Mouse (Mus musculus) liver, adult 2 months (tissue): ENCODE results near the gene Gtpbp8. TPM values are rescaled to one million over a fixed set of nuclear protein-coding genes. Genes with fewer than 3 reads are reported as not detected.

ENCODE experiments used
- DNase-seq: peaks from one replicate; pipeline ENCODE4 v3.0.0-alpha.2; 2011; ENCODE audit warnings: low read depth, low spot score; ENCODE audit errors: extremely low read depth
- H3K27ac ChIP-seq: fragments of 200-500 bp; replicated peaks from 2 replicates; pipeline ENCODE4 v1.5.1; 2012; ENCODE audit warnings: low read depth, mild to moderate bottlenecking, control low read depth, inconsistent platforms, low read length; ENCODE audit not compliant: insufficient read depth
- H3K27me3 ChIP-seq: fragments of 200-500 bp; 2 replicates; pipeline ENCODE4 v1.6.1; 2012; ENCODE audit warnings: mild to moderate bottlenecking, moderate library complexity, low read length, inconsistent platforms; ENCODE audit not compliant: control insufficient read depth, insufficient read depth
- H3K36me3 ChIP-seq: fragments of 200-500 bp; 2 replicates; pipeline ENCODE4 v1.6.1; 2012; ENCODE audit warnings: low read length, inconsistent platforms; ENCODE audit not compliant: control insufficient read depth, insufficient read depth
- H3K4me1 ChIP-seq: fragments of 200-500 bp; 2 replicates; pipeline ENCODE4 v1.6.1; 2011; ENCODE audit warnings: low read length; ENCODE audit not compliant: control insufficient read depth, insufficient read depth
- H3K4me3 ChIP-seq: fragments of 200-500 bp; 2 replicates; pipeline ENCODE4 v1.5.1; 2011; ENCODE audit warnings: low read depth, mild to moderate bottlenecking, control low read depth, low read length, moderate library complexity; ENCODE audit not compliant: insufficient read depth
- H3K79me2 ChIP-seq: fragments of 200-500 bp; 2 replicates; pipeline ENCODE4 v1.6.1; 2012; ENCODE audit warnings: inconsistent platforms, mild to moderate bottlenecking, low read length, moderate library complexity; ENCODE audit not compliant: control insufficient read depth, insufficient read depth
- H3K9ac ChIP-seq: fragments of 200-500 bp; 2 replicates; pipeline ENCODE4 v1.6.1; 2012; ENCODE audit warnings: low read depth, mild to moderate bottlenecking, control low read depth, inconsistent platforms, low read length
- CTCF ChIP-seq: fragments of 200-500 bp; IDR thresholded peaks from 2 replicates; pipeline ENCODE4 v1.5.1; 2011; ENCODE audit warnings: low read depth, low read length, control low read depth
- POLR2A ChIP-seq: fragments of 200-500 bp; IDR thresholded peaks from 2 replicates; pipeline ENCODE4 v1.6.1; 2011; ENCODE audit warnings: low read length, control low read depth; ENCODE audit not compliant: insufficient read depth; ENCODE audit errors: extremely low read depth
- WGBS: fragments of 180-500 bp; shearing (Covaris S2); methylation state at CpG from one replicate; pipeline ENCODE4 v1.1.7; 2018; 5-methylcytosine and 5-hydroxymethylcytosine counted together
- polyA plus RNA-seq: library from polyadenylated mRNA; depleted of rRNA; stranded (reverse); fragments of >200 nt; gene quantifications from 2 replicates; pipeline ENCODE4 v1.2.3, GENCODE M21; 2012; rRNA removed
- total RNA-seq: library from RNA; depleted of rRNA; stranded (reverse); fragments of >200 nt; gene quantifications from 2 replicates; pipeline ENCODE4 v1.2.3, GENCODE M21; 2014; rRNA removed

Gtpbp8 gene
- total and polyA plus RNA-seq, 2 experiments = 3.8 to 11.2 TPM

- 65% methylated on average over 20 of the region's 20 CpGs for WGBS
- H3K36me3 ChIP-seq = no peaks in the 10 kb centered on the region
- no peak for DNase-seq
- H3K4me3 ChIP-seq = no peak overlapping the region
- no peaks in the 10 kb centered on the region for H3K4me1 ChIP-seq
- no peaks in the 10 kb centered on the region for H3K79me2 ChIP-seq
- no peak for TF ChIP-seq POLR2A
- TF ChIP-seq CTCF = no peak
- H3K9ac ChIP-seq = no peak overlapping the region
- H3K27ac ChIP-seq = no peak overlapping the region
- 0 out of 2 replicates have a peak, but pooled peaks cover 4% of the 10 kb centered on the region for H3K27me3 ChIP-seq
These were observed 59.0 kb downstream of the Gtpbp8 start for GRCm38 (mm10) chr16:44686991-44687718.

Other genes starting within 250 kb of the Gtpbp8 start
- gene Boc, start 187.5 kb downstream of the Gtpbp8 start, total RNA-seq = 0.18 and 0.40 TPM in 2 replicates
- gene Boc, start 187.5 kb downstream of the Gtpbp8 start, polyA plus RNA-seq = 0.16 and 0.20 TPM in 2 replicates
- 4.4 and 4.6 TPM in 2 replicates for gene Nepro, start 22.1 kb downstream of the Gtpbp8 start, total RNA-seq
- 2.1 and 2.4 TPM in 2 replicates for gene Nepro, start 22.1 kb downstream of the Gtpbp8 start, polyA plus RNA-seq
- 1.3 and 1.8 TPM in 2 replicates for gene Cd200r1, start 19.4 kb upstream of the Gtpbp8 start, total RNA-seq
- 0.29 and 0.31 TPM in 2 replicates for gene Cd200r1, start 19.4 kb upstream of the Gtpbp8 start, polyA plus RNA-seq
- 0.37 and 0.74 TPM in 2 replicates for gene Cd200r4, start 65.4 kb upstream of the Gtpbp8 start, total RNA-seq
- gene Cd200r4, start 65.4 kb upstream of the Gtpbp8 start, polyA plus RNA-seq = 0.06 and 0.11 TPM in 2 replicates
- 0.09 TPM in 1 of 2 replicates, not detected in the other for gene Cd200r2, start 120.7 kb upstream of the Gtpbp8 start, total RNA-seq
- gene Cd200r2, start 120.7 kb upstream of the Gtpbp8 start, polyA plus RNA-seq = not detected in 2 replicates
- gene Cd200r3, start 197.3 kb upstream of the Gtpbp8 start, total RNA-seq = 0.18 and 0.27 TPM in 2 replicates
- not detected in 2 replicates for gene Cd200r3, start 197.3 kb upstream of the Gtpbp8 start, polyA plus RNA-seq